Mouse (Mus musculus) common myeloid progenitor, adult 5-6 weeks (primary cell): ENCODE results near the gene Fkbp2. TPM values are rescaled to one million over a fixed set of nuclear protein-coding genes. Genes with fewer than 3 reads are reported as not detected.

ENCODE experiments used
- total RNA-seq: library from RNA; stranded (forward); fragments of 200-1000, 187-1606 nt; gene quantifications from 2 replicates; pipeline ENCODE4 v1.2.3, GENCODE M21; 2017

The Fkbp2 gene
- total RNA-seq, 1 experiment from 2014 or later: 136 TPM

Other genes with a start within 250 kb of the Fkbp2 start
- 5.8 and 6.8 TPM in 2 replicates for gene Rps6ka4, start 139.9 kb downstream of the Fkbp2 start, total RNA-seq
- gene Ccdc88b, start 122.3 kb downstream of the Fkbp2 start, total RNA-seq: 29.1 and 65.5 TPM in 2 replicates
- 251 and 275 TPM in 2 replicates for gene Trmt112, start 70.8 kb downstream of the Fkbp2 start, total RNA-seq
- gene Prdx5, start 70.4 kb downstream of the Fkbp2 start, total RNA-seq: 131 and 139 TPM in 2 replicates
- 17.9 and 18.2 TPM in 2 replicates for gene Esrra, start 58.7 kb downstream of the Fkbp2 start, total RNA-seq
- not detected in 2 replicates for gene Catsperz, start 55.1 kb downstream of the Fkbp2 start, total RNA-seq
- not detected in 2 replicates for gene Kcnk4, start 46.0 kb downstream of the Fkbp2 start, total RNA-seq
- 36.4 and 72.3 TPM in 2 replicates for gene Bad, start 38.6 kb downstream of the Fkbp2 start, total RNA-seq
- gene Gpr137, start 38.0 kb downstream of the Fkbp2 start, total RNA-seq: 13.0 and 13.1 TPM in 2 replicates
- gene Ppp1r14b, start 5.5 kb downstream of the Fkbp2 start, total RNA-seq: 119 and 184 TPM in 2 replicates
- gene Plcb3, start 4.0 kb downstream of the Fkbp2 start, total RNA-seq: 7.5 and 10.6 TPM in 2 replicates
- gene Vegfb, start 7.2 kb upstream of the Fkbp2 start, total RNA-seq: 6.0 and 16.6 TPM in 2 replicates
- 5.4 and 7.9 TPM in 2 replicates for gene Dnajc4, start 12.1 kb upstream of the Fkbp2 start, total RNA-seq
- 3.3 and 6.1 TPM in 2 replicates for gene Nudt22, start 15.6 kb upstream of the Fkbp2 start, total RNA-seq
- gene Trpt1, start 15.6 kb upstream of the Fkbp2 start, total RNA-seq: 3.2 TPM in 1 of 2 replicates, not detected in the other
- gene Fermt3, start 39.0 kb upstream of the Fkbp2 start, total RNA-seq: 221 and 234 TPM in 2 replicates
- 244 and 257 TPM in 2 replicates for gene Stip1, start 59.5 kb upstream of the Fkbp2 start, total RNA-seq
- 2.8 and 7.9 TPM in 2 replicates for gene Macrod1, start 76.3 kb upstream of the Fkbp2 start, total RNA-seq
- gene Flrt1, start 125.2 kb upstream of the Fkbp2 start, total RNA-seq: not detected in 2 replicates
- gene Otub1, start 225.8 kb upstream of the Fkbp2 start, total RNA-seq: 68.3 and 73.2 TPM in 2 replicates
- gene Cox8a, start 237.1 kb upstream of the Fkbp2 start, total RNA-seq: 385 and 388 TPM in 2 replicates